Mouse (Mus musculus): ENCODE data around the gene Rptor. TPM values are rescaled to one million over a fixed set of nuclear protein-coding genes. Genes with fewer than 3 reads are reported as not detected.
A peak's percentile ranks its signal among the peaks of the same experiment; 100 is the strongest.

Gene Rptor
- total RNA-seq, 2 experiments from 2014 or later = 34.4 to 34.8 TPM

GRCm38 (mm10) chr11:119602177-119602700, 466 bp upstream of the Rptor start:
- no peak for DNase-seq
- intact Hi-C loops (cut with DNase I) = loop anchor here (5.0 kb wide), 1 partner anchor 130 kb away; no protein-coding TSS in a partner anchor

GRCm38 (mm10) chr11:119603527-119603905, 811 bp downstream of the Rptor start:
- DNase-seq = no peak
- intact Hi-C loops (cut with DNase I) = loop anchor here (5.0 kb wide), 1 partner anchor 129 kb away; no protein-coding TSS in a partner anchor

GRCm38 (mm10) chr11:119607464-119607863, 4.8 kb downstream of the Rptor start:
- intact Hi-C loops (cut with DNase I) = no loop called here
- DNase-seq = no peak

- intact Hi-C loops (cut with DNase I) = no loop called here
- no peak for DNase-seq
These were observed 8.8 kb downstream of the Rptor start for GRCm38 (mm10) chr11:119611496-119611895.

- intact Hi-C loops (cut with DNase I) = no loop called here
- no peak for DNase-seq
These were observed 9.5 kb downstream of the Rptor start for GRCm38 (mm10) chr11:119612179-119612578.

GRCm38 (mm10) chr11:119615087-119615486, 12.4 kb downstream of the Rptor start:
- intact Hi-C loops (cut with DNase I) = no loop called here
- no peak for DNase-seq

GRCm38 (mm10) chr11:119618763-119619162, 16.1 kb downstream of the Rptor start:
- intact Hi-C loops (cut with DNase I) = loop anchor here (2.0 kb wide), 1 partner anchor 116 kb away; no protein-coding TSS in a partner anchor

GRCm38 (mm10) chr11:119621266-119621665, 18.6 kb downstream of the Rptor start:
- intact Hi-C loops (cut with DNase I) = no loop called here
- no peak for DNase-seq

More at GRCm38 (mm10) chr11:119618763-119619162, 16.1 kb downstream of the Rptor start:
- DNase-seq = peak; percentile 33 to 35

- no peak for DNase-seq
- intact Hi-C loops (cut with DNase I) = no loop called here
These were observed 21.1 kb downstream of the Rptor start for GRCm38 (mm10) chr11:119623800-119624199.

GRCm38 (mm10) chr11:119624401-119624800, 21.7 kb downstream of the Rptor start:
- DNase-seq = no peak
- intact Hi-C loops (cut with DNase I) = no loop called here

GRCm38 (mm10) chr11:119624955-119625354, 22.2 kb downstream of the Rptor start:
- DNase-seq = no peak
- intact Hi-C loops (cut with DNase I) = no loop called here

- intact Hi-C loops (cut with DNase I) = no loop called here
These were observed 22.8 kb downstream of the Rptor start for GRCm38 (mm10) chr11:119625476-119625875.

GRCm38 (mm10) chr11:119625943-119626342, 23.2 kb downstream of the Rptor start:
- no peak for DNase-seq
- intact Hi-C loops (cut with DNase I) = no loop called here

More at GRCm38 (mm10) chr11:119625476-119625875, 22.8 kb downstream of the Rptor start:
- no peak for DNase-seq

GRCm38 (mm10) chr11:119627243-119627642, 24.5 kb downstream of the Rptor start:
- intact Hi-C loops (cut with DNase I) = no loop called here
- no peak for DNase-seq

- DNase-seq = no peak
- intact Hi-C loops (cut with DNase I) = no loop called here
These were observed 26.4 kb downstream of the Rptor start for GRCm38 (mm10) chr11:119629072-119629471.

- intact Hi-C loops (cut with DNase I) = no loop called here
These were observed 27.6 kb downstream of the Rptor start for GRCm38 (mm10) chr11:119630329-119630728.

GRCm38 (mm10) chr11:119631222-119631870, 28.6 kb downstream of the Rptor start:
- intact Hi-C loops (cut with DNase I) = no loop called here
- DNase-seq = no peak

More at GRCm38 (mm10) chr11:119630329-119630728, 27.6 kb downstream of the Rptor start:
- DNase-seq = no peak

- intact Hi-C loops (cut with DNase I) = no loop called here
- DNase-seq = no peak
These were observed 33.7 kb downstream of the Rptor start for GRCm38 (mm10) chr11:119636371-119636883.

GRCm38 (mm10) chr11:119637519-119637918, 34.8 kb downstream of the Rptor start:
- intact Hi-C loops (cut with DNase I) = no loop called here
- DNase-seq = no peak

GRCm38 (mm10) chr11:119640491-119640890, 37.8 kb downstream of the Rptor start:
- intact Hi-C loops (cut with DNase I) = no loop called here
- DNase-seq = no peak

GRCm38 (mm10) chr11:119641831-119642381, 39.2 kb downstream of the Rptor start:
- DNase-seq = no peak
- intact Hi-C loops (cut with DNase I) = no loop called here

GRCm38 (mm10) chr11:119643347-119643746, 40.6 kb downstream of the Rptor start:
- no peak for DNase-seq
- intact Hi-C loops (cut with DNase I) = no loop called here

All from heart, postnatal 14 days (tissue).